Mouse (Mus musculus): ENCODE measurements around the gene Trio.
"Not testable (repeated sequence)": the region's sequence is repeated elsewhere in the genome, so short reads cannot be mapped to it uniquely, and the experiment has no call there.

The Trio gene

DNA sequence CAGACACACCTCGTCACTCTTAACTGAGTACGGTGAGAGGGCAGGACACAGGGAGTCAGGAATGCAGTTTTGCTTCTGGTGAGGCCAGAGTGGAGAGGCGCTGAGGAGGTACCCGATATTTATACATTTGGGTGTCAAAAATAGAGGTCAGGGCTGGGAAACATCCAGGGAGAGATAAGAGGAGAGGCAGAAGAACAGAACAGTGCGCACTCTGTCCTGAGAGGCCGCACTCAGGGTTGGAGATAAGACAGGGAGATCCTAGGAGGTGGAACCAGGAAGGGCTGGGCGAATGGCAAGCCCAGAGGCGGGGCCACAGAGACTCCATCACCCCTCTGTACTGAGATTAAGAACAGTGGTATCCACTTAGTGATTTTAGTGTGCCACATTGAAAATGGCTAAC, 185.1 kb downstream of the Trio start:
- no peak for DNase-seq (ENCODE audit: low read depth, low spot score)

DNA sequence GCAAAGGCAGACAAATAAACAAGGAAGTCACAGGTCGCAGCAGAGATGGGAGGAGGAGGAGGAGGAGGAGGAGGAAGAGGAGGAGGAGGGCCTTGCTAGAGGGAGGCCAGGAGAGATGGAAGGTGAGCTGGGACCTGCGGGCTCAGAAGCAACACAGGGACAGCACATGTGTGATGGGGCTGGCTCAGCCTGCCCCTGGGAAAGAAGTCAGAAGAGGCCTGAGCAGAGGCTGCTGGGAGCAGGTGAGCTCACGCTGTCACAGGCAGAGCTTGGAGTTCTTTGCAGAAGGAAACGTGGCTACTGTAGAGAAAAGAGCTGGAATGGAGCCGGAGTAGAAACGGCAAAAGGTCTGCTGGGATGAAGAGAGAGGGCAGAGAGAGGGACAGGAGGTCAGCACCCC, 185.5 kb downstream of the Trio start:
- no peak for DNase-seq (ENCODE audit: low read depth, low spot score)

DNA sequence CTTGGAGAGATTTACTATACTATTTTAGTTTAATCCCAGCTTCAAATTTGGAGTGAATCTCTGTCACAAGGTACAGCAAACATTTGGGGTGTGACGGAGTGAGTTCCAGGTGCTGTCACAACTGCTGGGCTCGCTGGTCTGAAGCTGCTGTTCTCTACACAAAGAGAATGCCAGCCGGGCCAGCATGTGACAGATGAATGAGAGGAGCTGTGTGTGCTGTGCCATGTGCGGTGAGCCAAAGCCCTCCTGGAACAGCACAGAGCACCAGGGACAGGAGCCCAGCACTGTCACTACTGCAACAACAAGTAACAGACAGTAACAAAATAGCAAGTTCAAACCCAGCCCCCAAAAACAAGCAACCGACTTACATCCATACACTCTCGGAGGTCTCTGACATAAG, 194.0 kb downstream of the Trio start:
- DNase-seq (ENCODE audit: low read depth, low spot score): no peak

DNA sequence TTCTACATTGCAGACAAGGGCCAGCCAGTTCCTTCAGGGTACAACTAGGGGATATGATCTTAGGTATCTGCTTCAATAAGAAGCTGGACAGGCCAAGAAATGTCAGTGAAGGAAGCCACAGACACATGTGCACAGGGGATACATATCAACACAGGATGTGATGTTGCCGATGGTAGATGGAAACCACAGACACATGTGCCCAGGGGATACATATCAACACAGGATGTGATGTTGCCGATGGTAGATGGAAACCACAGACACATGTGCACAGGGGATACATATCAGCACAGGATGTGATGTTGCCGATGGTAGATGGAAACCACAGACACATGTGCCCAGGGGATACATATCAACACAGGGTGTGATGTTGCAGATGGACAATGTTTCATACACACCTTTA, 197.8 kb downstream of the Trio start:
- DNase-seq (ENCODE audit: low read depth, low spot score): not testable (repeated sequence)

DNA sequence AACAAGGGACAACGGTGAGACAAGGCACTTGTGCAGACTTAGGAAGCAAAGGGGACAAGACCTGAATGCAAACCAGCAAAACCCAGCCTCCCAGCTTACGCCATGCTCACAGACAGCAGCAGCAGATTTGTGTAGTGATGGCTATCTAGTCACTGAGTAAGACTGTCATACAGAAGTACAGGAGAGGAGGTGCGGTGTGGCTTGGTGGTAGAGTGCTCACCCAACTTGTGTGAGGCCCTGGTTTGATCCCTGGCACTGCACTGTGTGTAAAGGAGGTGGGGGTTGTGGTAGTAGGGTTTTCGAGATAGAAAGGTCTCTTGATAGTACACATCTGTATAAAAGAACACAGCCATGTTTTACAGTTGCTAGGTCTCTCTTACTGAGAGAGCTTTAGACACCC, 198.8 kb downstream of the Trio start:
- no peak for DNase-seq (ENCODE audit: low read depth, low spot score)

DNA sequence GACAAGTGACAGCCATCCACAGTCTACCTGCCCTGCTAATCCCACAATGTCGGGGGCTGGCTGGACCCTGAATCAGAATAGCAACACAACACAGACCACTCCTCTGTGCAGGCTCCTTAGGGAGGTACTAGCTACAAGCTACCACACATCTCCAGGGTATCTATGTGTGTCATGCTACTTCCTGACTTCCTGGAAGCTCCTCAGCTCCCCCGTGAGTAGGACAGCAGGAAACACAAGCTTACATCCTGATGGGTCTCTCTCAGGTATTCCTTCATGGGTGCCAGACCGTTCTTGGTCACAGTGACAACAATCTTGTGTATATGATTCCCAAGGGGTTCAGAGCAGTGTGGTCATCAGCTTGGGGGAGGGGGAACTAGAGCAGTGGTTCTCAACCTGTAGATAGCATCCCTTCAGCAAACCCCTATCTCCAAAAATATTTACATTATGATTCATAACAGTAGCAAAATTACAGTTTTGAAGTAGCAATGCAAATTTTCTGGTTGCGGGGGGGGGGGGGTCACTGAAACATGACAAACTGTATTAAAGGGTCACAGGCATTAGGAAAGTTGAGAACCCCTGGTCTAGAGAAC, 199.5 kb downstream of the Trio start:
- no peak for DNase-seq (ENCODE audit: low read depth, low spot score)

DNA sequence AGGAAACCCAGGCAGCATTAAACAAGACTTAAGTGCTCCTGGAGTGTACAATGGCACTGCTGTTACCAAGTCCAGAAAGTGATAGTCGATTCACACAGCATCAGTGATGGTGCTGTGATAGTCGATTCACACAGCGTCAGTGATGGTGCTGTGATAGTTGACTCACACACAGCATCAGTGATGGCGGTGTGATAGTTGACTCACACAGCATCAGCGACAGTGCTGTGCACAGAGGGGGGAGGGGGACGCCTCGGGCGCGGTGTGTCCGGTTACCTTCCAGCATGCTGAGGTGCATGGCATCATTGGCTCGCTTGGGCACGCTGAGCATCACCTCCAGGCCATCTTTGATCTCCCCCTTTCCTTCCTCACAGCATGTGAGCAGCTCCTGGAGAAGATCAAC, 200.3 kb downstream of the Trio start:
- no peak for DNase-seq (ENCODE audit: low read depth, low spot score)

DNA sequence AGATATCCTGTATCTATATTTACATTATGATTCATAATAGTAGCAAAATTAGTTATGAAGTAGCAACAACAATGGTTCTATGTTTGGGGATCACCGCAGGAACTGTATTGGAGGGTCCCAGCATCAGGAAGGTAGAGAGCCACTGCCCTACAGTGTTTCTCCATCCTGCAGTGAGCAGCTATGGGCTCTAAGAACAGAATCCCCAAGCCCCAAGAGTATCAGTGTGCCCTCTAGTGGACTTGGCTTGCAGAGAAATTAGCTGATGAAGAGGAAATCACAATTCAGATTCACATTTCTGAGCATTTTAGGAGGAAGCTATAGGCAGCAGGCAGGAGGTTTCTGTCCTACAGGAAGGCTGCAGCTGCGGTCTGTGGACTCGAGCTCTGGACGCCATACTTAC, 202.1 kb downstream of the Trio start:
- no peak for DNase-seq (ENCODE audit: low read depth, low spot score)

DNA sequence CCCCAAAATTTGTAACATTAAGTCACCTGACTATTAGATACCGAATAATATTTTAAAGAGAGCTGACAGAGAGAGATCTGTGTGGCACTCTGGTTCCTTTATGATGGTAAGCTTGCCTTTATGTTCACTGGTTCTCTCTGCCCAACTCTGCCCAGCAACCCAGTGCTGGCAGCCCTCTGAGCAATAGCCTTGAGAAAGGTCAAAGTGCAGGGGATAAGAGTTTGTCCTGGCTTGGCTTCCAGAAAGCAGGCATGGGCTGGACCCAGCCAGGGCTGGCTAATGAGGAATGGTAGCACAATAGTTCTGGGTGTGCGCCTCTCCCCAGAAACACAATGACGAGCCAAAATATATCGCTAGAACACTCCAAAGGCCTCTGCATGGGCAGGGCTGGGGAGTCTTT, 203.2 kb downstream of the Trio start:
- DNase-seq (ENCODE audit: low read depth, low spot score): no peak

DNA sequence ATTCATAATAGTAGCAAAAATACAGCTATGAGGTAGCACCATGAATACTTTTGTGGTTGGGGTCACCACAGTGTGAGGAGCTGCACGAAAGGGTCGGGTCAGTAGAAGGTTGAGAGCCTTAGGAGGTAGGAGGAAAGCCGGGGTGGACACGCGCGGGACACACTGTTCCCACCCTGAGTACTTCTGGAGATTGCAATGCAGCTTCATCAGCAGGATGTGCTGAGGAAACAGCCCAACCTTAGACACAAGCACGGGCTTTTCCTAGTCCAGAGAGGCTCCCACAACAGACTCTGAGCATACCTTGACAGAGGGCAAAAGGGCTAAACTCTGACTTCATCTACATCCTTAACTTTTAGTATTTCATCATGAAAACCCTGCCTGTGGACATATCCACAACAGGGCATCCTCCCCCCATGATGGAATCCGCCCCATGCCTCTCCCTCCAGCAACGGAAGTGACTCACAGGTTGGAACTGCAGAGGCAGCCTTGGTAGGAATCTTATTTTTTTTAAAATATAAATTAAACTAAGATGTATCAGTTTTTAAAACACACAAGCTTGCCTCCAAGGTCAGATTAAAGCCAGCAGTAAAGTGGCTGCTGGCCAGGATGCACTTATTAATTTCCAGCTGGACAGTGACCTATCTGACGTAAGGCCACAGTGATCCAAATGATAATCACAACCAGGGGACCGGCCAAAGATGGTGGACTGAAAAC, 203.8 kb downstream of the Trio start:
- no peak for DNase-seq (ENCODE audit: low read depth, low spot score)

DNA sequence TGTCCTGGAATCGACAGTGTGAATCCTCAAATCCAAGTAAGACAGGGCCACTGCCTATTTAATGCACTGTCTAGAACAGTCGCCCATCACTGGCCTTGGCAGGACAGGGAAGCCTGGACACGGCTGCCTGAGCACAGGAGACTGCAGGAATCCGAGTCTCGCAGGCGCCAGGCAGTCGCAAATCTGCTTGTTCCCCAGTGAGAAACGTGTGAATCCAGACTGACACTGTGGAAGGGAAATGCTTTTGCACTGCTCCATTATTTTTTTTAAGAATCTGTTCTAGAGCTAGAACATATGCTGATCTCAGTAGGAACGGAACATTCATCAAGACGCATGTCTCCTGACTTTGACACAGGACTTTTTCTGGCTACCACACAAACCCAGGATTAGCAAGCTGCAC, 208.6 kb downstream of the Trio start:
- no peak for DNase-seq (ENCODE audit: low read depth, low spot score)

DNA sequence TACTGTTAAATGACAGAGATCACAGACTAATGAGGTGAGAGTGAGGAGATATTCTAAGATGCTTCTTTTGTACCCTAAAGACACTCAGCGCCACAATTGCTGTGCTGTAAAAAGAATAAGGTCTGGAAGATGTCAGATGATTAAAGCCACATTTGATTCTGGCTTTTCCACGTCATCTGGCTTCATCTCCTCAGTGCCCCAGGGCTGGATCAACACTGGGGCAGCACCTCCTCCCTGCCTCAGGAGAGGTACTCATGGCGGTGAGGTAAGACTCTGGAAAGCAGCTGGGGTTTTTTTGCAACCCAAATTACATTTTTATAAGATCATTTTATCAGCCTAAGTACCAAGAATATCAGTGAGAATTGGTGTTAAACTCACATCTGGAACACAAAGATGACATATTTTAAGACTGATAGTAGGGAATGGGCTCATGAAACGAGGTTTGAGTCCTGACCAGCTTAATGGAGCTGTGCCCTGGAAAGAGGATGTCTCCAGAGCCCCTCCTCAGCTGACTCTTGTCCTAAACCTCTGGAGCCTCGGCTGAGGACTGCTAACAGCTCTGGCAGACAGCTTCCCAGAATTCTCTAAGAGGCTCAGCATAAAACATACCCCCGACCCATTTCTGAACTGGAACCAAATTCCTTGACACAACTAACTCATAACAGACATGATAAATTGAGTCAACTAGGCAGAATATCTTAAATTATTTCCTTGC, 210.8 kb downstream of the Trio start:
- DNase-seq (ENCODE audit: low read depth, low spot score): no peak

DNA sequence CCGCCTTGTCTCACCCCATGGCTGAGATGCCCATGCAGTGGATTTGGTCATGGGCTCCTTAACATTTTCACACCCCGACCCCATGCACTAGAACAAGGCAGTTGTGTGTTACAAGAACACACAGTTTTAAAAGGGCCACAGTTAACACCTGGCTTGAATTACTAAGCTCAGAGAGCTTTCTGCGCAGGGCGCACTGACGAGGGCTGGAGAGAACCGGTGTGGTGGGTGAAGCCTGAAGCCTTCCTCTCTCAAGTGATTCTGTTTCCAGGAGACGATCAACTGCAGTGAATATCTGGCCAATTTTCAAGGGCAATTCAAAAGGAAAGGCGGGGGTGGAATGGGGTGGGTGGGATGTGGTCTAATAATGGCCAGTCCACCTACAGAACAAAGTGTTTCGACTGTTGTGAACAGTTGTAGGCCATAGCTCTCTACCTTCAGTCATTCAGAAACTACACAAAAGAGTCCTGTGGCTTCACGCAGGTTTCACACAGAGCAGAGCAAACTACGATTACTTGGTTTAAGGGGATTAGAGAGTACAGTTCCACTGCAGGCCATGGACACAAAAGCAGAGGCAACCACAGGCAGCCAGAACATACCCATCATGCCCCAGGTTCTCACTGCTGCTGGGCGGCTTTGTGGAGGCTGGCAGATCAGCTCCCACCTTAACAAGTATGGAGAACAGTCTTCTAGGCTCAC, 214.7 kb downstream of the Trio start:
- DNase-seq (ENCODE audit: low read depth, low spot score): no peak

DNA sequence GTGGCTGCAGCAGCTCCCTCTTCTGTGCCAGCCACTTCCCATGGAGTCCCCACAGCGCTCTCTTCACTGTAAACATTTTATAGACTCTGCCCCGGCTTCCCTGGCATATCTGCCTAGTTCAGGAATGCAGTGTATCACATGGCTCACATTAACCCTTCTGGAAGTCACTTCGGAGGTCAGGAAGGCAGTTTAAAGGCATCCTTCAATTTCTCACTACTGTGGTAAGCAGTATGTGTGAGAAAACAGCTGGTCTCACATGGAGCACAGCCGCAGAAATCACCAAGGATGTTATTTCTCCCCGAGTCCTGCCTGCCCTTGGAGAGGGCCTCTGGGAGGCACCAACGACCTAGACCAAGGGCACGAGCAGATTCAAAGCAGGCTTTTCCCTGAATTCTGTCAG, 215.4 kb downstream of the Trio start:
- DNase-seq (ENCODE audit: low read depth, low spot score): no peak

DNA sequence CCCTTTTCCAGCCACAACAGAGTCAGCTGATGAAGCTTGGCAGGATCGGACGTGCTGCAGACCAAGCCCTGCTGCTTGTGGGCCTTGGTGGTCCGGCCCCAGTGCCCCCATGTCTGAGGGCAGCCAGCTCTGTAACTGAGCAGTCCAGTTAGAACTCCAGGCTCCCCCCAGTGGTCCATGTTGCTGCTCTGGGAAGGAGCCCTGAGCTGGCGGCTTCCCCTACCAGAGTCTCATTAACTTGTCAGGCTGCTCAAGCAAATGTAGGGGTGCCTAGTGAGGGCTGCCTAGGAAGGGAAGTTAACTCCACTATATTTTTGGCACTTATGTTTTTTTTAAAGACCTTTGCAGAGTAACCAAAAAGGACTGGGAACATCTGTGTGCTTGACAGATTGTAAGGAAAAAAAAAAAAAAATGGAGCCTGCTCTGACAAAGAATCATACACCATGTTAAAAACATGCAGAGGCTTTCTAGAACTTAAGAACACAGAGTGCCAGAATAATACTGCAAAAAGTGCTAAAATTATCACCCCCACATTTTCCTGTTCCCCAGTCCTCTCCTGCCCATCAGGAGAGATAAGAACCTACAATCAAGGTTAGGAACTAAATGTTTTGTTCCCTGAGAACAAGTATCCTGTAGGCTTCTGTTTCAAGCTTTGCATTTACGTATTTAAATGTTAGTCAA, 216.9 kb downstream of the Trio start:
- no peak for DNase-seq (ENCODE audit: low read depth, low spot score)

DNA sequence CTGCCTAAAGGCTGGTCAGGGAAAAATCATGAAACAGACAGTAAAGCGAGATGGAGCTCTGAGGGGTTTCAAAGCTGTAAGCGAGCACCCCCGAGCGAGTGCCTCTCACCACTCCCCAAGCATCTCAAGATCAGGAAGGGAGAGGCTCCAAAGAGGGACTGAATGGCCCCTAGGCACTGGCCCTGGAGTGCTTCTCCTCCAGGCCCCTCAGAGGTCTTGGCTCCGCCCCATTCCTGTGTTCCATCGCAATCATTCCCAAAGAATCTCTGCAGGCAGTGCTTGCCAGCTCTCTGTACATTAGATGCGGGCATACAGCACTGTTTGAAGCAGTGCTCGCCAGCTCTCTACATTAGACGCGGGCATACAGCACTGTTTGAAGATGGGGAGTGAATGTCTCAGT, 219.4 kb downstream of the Trio start:
- no peak for DNase-seq (ENCODE audit: low read depth, low spot score)

DNA sequence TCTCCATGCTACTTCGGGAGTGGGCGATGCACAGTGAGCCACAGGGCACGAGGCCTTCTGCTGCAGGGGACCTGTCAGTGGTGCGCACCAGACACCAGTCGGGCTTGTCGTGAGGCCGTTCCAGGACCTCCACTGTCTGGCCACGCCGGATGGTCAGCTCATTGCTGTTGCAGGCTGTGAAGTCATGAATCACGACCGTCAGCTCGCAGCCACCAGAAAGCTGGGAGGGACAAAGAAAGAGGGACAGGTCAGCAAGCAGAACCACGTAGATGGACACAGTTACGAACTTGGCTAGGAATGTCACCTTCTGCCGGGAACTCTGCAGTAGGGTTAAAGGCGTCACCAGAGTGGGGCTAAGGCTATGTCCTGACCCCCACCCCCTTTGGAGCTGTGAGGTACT, 220.0 kb downstream of the Trio start:
- DNase-seq (ENCODE audit: low read depth, low spot score): no peak

DNA sequence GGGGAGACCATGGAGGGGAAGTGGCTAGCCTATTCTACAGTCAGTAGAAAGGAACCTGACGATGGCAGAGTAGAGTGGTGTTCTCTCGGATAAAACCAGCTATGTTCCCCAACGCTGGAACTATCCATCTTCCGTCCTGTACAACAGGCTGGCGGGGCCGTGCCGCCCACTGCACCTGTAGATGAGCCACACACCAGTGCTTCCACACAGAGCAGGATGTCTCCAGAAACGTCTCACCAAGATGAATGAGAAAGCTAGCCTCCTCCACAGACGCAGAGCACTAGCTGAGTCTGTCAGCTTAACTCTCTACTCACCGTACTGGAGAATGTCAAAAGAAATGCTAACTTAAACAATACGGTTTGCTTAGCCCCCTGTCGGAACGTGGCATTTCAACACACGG, 221.2 kb downstream of the Trio start:
- no peak for DNase-seq (ENCODE audit: low read depth, low spot score)

DNA sequence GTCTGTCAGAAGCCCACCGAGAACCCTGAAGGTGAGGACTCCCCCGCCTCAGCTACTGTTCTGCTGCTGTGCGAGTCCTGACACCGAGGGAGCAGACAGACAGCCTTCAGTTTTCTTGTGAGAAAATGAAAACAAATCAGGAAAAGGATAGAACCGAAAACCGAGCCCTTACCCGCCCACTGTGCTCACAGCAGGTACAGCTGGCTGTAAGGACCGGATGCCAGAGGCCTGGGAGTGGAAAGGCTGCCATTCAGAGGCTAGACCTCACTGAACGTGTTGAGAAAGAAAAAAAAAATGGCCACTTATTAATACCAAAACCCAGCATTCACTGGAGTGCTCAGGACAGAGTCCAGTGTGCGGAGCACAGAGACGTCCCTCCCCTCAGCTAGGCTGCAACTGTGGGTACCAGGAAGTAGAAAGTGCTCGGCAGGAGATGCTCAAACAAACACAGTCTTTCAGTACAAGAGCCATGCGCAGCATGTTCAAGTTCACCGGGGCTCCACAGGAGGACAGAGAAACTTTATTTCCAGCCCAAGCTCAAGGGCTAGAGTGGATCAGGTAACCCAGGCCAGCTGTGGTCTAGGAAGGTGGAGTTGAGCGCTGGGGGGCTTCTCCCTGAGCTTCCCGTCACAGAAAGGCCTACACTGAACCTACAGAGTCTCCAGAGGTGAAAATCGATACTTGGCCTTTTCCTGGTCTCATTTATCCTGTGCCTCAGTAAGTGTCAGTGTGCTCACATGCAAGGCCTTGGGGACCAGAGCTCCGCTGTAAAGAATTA, 221.9 kb downstream of the Trio start:
- DNase-seq (ENCODE audit: low read depth, low spot score): no peak

DNA sequence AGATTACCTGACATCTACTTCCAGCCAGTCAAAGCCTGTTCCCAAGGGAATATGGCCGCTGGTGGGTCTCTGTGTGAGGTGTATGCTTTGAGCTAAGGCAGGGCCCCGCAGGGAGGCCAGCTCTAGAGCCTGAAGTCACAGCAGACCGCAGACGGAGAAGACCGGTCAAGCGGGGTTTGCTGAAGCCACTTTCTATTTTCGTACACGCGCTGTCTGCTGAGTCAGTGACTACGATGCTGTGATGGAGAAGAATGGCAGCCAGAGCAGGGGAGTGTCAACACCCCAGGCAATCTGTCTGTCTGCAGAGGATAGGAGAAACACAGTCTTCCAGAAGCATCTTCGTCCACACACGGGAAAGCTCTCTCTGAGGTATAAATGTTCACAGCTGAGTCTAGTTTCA, 223.4 kb downstream of the Trio start:
- DNase-seq (ENCODE audit: low read depth, low spot score): no peak

DNA sequence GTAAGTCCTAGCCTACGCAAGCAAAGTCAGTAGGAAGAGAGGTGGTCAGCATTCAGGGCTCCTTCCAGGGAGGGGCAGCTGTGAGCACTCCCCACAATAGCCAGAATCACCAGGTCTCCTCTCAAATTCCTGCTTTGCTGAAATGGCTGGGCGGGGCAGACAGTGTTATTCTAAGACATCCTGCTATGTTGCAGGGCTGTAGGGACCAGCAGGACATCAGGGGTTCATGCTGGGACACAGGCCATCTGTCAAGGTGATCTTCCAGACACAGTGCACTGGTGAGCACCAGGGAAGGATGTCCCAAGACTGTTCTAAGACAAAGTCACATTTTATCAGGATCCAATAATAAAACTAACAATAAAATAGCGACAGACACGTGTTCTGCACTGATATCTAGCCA, 224.5 kb downstream of the Trio start:
- DNase-seq (ENCODE audit: low read depth, low spot score): no peak

Data from WW6 (cell line).